Mouse (Mus musculus) kidney, adult 2 months (tissue): ENCODE data around the gene Ppp1r12b.

ENCODE experiments used
- CTCF ChIP-seq: fragments of 200-500 bp; conservative IDR thresholded peaks from 2 replicates; pipeline ENCODE4 v1.5.1; 2011; ENCODE audit warnings: low read depth, mild to moderate bottlenecking, control low read depth, low read length, moderate library complexity, mixed read lengths; ENCODE audit not compliant: insufficient read depth, insufficient read length
- POLR2A ChIP-seq: fragments of 200-500 bp; IDR thresholded peaks from one replicate; pipeline ENCODE4 v1.6.1; 2011; ENCODE audit warnings: low read depth, low read length, control low read depth

DNA sequence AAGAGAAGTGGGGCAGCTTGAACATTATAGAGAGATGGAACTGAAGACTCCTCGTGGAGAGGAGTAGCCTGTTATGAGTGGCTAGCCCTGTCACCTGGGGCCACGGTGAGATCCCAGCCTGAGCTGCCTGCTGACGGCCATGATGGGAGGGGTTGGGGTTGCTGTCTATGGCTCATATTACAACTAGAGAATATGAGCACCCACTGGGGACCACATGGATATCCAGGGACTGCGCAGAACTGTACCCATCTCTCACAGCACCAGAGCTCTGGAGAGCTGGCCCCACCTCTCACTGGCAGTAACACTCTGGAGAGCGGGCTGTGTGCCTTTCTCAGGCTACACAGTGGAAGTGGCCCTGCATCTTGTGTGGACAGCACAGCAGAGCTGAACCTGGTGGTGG lies 104.5 kb downstream of the Ppp1r12b start:
- TF ChIP-seq CTCF (no peak), POLR2A (no peak)
